Mouse (Mus musculus) kidney, postnatal 14 days (tissue): ENCODE measurements around the gene Wdr54.
A peak's percentile ranks its signal among the peaks of the same experiment; 100 is the strongest.

Source experiments
- DNase-seq: peaks from one replicate; pipeline ENCODE4 v3.0.0; 2022; ENCODE audit warnings: mixed read lengths

Gene Wdr54

GRCm38 (mm10) chr6:83159456-83159855 is 3.3 kb upstream of the Wdr54 start:
- peak; percentile 37 for DNase-seq

DNA sequence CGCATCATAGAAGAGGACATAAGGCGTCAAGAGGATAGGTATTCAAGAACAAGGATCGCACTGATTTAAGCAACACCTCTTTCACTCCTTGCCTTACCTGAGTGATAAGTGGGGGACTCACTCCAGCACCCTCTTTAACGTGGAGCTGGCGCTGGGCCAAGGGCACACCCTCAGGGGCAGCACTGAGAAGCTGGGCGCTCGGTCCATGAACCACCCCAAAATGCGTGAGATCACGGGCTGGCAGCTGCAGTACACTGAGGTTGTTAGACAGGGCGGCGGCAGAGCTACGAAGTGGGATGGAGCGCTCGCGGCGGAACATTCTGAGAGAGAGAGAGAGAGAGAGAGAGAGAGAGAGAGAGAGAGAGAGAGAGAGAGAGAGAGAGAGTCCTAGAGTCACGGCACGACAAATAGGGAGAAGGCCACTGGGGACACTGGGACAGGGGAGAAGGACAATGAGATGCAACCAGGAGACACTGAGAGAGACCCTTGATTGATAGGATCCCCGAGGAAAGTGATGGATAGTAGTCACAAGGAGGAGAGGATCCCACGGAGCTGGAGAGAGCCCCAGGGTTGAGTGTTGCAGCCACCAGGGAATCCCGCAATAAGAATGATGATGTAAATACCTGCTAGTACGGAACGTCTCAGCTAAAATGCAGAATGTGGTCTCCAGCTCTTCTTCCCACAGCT is 502 bp downstream of the Wdr54 start:
- DNase-seq = no peak

DNA sequence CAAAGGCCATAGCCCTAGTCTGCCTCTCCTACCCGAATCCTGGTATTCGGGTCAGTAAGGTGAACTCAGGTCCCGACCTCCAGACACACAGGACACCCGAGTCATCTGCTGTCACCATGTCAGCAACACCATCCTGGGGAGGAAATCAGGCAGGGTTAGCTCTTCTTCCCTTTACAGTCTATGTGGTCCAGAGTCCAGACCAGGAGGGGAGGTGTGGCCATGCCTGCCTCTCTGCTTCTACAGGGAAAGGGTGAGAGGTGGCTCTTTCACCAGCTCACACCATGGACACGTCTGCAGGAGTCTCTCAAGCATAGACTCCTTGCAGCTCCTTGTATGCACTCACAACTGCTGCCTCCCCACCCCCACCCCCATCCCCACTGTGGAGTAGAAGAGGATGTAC is 2.7 kb downstream of the Wdr54 start:
- no peak for DNase-seq

- DNase-seq = no peak
Measured at GRCm38 (mm10) chr6:83153038-83153437, 3.2 kb downstream of the Wdr54 start.

GRCm38 (mm10) chr6:83151721-83152120 is 4.5 kb downstream of the Wdr54 start:
- DNase-seq = no peak

GRCm38 (mm10) chr6:83147280-83147679 is 8.9 kb downstream of the Wdr54 start:
- DNase-seq = no peak

GRCm38 (mm10) chr6:83145805-83146204 is 10.4 kb downstream of the Wdr54 start:
- no peak for DNase-seq

DNA sequence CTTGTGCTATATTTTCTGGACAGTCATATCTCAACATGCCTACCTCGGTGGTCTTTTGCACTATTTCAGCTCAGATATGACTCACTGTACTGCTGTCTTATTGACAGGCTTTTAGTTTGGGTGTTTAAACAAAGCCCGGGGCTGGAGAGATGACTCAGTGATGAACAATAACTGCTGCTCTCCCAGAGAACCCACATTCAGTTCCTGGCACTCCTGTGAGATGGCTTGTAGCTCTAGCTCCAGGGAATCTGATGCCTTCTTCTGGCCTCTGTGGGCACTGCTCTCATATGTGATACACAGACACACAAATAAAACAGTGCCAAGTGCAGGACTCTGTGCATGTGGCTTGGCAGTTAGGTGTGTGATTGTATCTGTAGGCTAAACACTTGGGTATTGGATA is 11.0 kb downstream of the Wdr54 start:
- no peak for DNase-seq

GRCm38 (mm10) chr6:83142886-83143285 is 13.3 kb downstream of the Wdr54 start:
- no peak for DNase-seq

DNA sequence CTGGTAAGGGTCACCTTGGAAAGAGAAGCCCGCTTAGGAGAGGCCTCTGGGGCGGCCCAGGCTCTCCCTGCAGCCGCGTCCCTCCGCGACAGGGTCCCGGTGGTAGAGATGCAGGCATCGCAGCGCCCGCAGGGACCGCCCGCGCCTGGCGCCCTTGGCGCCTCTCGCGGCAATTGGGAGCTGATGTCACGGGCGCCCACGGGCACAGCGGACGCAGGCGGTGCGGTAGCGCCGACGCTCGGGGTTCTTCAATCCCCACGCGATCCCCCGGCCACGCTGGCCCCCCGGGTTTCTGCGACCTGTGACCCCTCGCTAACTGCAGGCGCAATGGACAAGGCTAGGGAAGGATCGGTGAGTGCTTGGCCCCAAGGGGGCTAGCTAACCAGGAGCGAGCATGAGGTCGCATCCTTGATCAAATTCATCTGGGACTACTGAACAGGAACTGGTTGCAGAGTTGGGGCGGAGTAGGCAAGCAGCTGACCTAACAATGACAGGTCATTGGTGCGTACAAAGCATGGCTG is 13.9 kb downstream of the Wdr54 start:
- no peak for DNase-seq

DNA sequence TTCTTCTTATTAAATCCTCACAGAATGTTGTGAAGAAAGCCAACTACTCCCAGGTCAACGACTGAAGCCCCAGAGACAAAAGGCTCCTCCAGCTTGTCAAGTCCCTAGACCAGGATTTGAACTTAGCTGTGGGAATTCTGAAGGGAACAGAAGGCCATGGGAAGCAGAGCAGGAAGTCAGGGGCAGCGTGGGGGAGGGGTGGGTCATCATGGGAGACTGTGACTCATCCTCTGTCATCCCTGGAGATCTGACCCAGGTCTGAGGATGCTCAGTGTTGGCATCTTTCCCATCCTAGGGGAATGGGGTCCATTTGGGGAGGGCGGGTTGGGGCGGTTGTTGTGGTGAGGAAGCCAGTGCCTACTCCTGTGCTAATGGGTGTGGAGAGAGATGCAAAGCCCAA is 14.6 kb downstream of the Wdr54 start:
- DNase-seq = no peak

- no peak for DNase-seq
Measured at GRCm38 (mm10) chr6:83140044-83140443, 16.2 kb downstream of the Wdr54 start.

DNA sequence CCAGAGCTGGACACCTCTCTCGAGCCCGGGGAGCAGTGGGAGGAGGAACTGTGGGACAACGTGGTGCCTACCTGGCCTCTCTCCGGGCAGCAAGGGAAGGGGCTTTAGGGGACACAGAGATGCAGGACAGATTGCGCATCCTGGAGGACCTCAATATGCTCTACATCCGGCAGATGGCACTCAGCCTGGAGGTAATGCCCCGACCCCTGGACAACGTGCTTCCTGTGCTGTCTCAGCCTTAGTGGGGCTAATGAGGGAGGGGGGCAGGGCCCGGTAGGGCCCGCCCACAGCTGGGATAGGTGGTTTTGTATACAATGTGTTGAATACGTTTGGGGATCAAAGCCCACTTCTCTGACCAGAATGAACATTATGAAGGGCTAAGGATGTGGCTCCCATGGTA is 18.1 kb downstream of the Wdr54 start:
- peak; percentile 59 for DNase-seq

DNA sequence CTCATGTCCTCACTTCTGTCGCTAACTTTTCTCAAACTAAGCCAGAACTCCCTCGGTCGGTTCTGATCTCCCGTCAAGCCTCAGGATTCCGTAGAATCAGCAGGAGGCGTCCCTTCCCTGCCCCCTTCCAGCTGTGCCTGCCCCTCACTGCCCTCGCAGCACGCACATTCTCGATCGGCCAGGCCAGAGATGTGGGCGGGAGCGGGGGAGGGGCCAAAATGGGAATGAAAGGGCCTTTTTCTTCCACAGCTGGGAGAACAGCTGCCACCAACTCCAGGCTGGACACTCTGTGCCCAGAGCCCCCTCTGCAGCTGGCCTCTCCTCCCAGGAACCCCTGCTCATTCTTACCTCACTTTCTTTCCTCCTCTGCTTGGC is 18.6 kb downstream of the Wdr54 start:
- DNase-seq = peak; percentile 94

DNA sequence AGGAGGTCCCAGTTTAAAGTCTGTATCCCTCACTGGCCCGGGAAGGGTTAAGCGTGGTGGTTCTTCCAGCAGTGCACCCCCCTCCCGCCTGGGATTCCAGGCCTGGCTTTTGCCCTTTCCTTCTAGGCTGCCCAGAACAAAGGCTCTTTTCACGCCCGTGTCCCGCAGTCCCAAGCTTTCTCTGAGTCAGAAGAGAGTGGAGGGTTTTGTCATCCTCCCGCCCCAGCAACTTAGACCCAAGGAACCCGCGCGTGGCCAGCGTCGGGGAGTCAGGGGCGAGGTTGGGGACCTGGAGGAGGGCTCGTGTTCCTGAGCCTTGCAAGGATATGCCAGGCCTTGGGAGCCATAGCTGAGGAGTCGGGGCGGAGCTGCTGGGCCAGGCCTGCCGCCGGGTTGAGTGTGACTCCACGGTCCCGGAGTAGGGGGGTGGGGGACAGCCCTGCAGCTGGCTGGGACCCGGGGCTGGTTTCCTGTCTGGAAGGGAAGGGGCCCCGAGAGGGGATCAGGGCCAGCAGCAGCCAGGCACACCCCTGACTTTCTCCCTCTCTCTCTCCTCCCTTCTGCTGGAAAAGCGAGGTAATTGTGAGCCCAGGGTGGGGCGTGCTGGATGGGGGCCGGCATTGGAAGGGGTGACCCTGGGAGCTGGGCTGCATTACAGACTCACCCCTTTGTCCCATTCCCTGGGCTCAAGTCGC is 19.2 kb downstream of the Wdr54 start:
- DNase-seq = peak; percentile 82

- no peak for DNase-seq
Measured at GRCm38 (mm10) chr6:83136291-83136880, 19.8 kb downstream of the Wdr54 start.

DNA sequence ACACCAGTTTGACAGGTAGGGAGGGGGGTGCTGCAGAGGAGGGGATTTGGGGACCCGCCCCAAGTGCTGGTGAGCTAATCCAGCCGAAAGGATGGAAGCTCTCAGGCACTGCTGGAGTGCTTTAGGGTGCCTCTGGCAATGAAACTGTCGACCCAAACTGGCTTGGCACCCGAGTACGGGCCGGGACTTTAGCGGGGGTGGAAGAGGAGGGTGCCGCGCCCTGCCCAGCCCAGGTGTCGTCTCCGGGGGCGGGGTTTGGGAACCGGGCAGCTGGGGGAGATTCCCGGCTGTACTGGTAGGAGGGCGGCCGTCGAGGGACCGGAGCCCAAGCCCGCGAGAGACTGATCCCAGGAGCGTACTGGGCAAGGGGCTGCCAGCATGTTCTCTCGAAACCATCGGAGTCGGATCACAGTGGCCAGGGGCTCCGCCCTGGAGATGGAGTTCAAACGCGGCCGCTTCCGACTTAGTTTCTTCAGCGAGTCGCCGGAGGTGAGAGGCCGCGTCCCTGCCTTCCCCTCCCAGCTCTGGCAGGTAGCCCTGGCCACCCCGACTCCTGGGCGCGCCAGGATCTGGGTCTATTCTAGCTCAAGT is 20.5 kb downstream of the Wdr54 start:
- DNase-seq = peak; percentile 76

- DNase-seq = no peak
Measured at GRCm38 (mm10) chr6:83134951-83135513, 21.2 kb downstream of the Wdr54 start, which contains the start of gene Rtkn. Rtkn (plus strand) TSS chr6:83135463.

GRCm38 (mm10) chr6:83134226-83134625 is 22.0 kb downstream of the Wdr54 start:
- no peak for DNase-seq

DNA sequence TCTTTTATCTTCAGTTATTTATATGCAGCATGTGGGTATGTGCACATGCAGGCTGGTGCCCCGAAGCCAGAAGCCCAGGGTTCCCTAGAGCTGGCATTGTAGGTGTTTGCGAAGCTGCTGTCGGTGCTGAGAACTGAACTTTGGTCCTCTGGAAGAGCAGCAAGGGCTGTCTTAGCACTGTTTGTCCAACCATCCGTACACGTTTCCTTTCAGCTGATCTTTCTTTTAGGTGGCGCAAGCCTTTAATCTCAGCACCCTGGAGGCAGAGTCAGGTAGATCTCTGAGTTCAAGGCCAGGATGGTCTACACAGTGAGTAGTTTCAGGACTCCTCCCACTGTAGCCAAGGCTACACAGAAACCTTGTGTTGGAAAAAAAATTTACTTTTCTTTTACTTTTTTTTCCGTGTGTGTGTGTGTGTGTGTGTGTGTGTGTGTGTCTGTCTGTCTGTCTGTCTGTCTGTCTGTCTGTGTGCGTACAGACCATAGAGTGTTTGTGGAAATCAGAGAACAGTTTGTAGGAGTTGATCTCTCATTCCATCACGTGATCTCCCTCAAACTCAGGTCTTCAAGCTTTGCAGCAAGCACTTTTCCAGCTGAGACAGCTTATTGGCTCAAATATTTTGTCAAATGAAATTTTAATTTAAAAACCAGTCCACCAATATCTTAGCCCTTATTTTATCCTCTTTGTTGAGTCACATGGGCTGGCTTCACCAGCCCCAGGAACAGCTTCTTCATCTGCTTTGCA is 23.8 kb downstream of the Wdr54 start:
- DNase-seq = no peak

DNA sequence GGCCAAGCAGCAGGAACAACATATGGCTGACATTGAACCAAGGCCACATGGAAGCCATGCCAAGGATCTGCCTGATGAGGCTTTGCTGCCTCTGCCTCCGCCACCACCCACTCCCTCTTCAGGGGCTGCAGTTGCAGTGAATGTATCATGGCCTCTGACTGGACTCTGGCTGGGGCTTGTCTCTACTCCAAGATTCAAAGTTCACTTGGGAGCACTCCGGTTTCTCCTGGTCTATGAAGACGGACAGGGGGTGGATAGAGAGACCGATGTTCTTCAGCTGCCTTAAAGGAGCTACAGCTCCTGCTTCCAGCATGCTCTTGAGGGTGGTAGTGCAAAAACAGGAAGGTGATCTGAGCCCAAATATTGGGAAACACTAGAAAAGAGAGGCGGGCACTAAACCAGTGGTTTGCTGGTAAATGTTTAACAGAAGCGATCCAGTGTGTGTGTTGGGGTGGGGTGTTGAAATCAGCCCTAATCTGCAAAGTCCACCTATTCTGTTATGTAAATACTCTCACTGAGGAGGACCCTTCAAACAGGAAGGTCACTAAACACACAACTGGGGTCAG is 24.6 kb downstream of the Wdr54 start:
- peak; percentile 82 for DNase-seq

DNA sequence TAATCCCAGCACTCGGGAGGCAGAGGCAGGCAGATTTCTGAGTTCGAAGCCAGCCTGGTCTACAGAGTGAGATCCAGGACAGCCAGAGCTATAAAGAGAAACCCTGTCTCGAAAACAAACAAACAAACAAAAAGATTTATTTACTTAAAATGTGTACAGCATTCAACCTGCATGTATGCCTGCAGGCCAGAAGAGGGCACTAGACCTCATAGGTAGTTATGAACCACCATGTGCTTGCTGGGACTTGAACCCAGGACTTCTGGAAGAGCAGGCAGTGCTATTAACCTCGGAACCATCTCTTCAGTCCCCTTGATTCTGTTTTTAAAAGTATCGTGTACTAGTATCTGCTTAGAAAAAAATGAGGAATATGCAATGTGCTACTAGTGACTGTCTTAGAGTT is 28.8 kb downstream of the Wdr54 start:
- DNase-seq = no peak
